Comparison of ENCODE assay signal across 8 mouse cellular contexts in genomic region chr2:25185625-25186574, GRCm38 (mm10). TPM values are rescaled to one million over a fixed set of nuclear protein-coding genes. Genes with fewer than 3 reads are reported as not detected.
DNase-seq lines count a peak whose midpoint lies in the region; ATAC-seq and TF ChIP-seq lines count a peak whose summit lies in the region.

No protein-coding gene starts in this region.

- no peak for DNase-seq in layer of hippocampus, adult 2 months (ENCODE audit: low spot score in 2 of 2)
- DNase-seq in layer of hippocampus, postnatal 36 days: no peak
- DNase-seq in T-cell, adult 2 months (ENCODE audit: low spot score): peak; percentile 44
- peak; percentile 77 for DNase-seq in hindbrain, postnatal 0 days (ENCODE audit: low spot score)
- peak; percentile 62 for DNase-seq in lung, adult 2 months

- no peaks in the 10 kb centered on the region for H3K9me3 ChIP-seq in forebrain, embryonic 13.5 days (replicated peaks)
- H3K9me3 ChIP-seq in hindbrain, postnatal 0 days (ENCODE audit: low read length): no peaks in the 10 kb centered on the region
- no peaks in the 10 kb centered on the region for H3K9me3 ChIP-seq in neural tube, embryonic 15.5 days (replicated peaks)

- peak; percentile 81 for ATAC-seq in forebrain, embryonic 13.5 days
- peak; percentile 74 for ATAC-seq in hindbrain, postnatal 0 days
- peak; percentile 76 for ATAC-seq in neural tube, embryonic 15.5 days (ENCODE audit: low FRiP score)
- no peak for ATAC-seq in erythroid progenitor cell, adult 5-6 weeks (replicated peaks; ENCODE audit: low FRiP score, poor library complexity, severe bottlenecking)

- peak overlapping the region; percentile 76 for H3K27ac ChIP-seq in layer of hippocampus, adult 2 months
- H3K27ac ChIP-seq in forebrain, embryonic 13.5 days: peak overlapping the region; percentile 97
- H3K27ac ChIP-seq in hindbrain, postnatal 0 days: peak overlapping the region; percentile 80
- peak overlapping the region; percentile 84 for H3K27ac ChIP-seq in neural tube, embryonic 15.5 days (replicated peaks)

- TF ChIP-seq CTCF in layer of hippocampus, adult 2 months (conservative IDR thresholded peaks at IDR 0.05): peak; percentile 72
- TF ChIP-seq CTCF in hindbrain, postnatal 0 days (IDR thresholded peaks at IDR 0.05; ENCODE audit: low read depth): peak; percentile 92
- TF ChIP-seq CTCF in lung, adult 2 months (IDR thresholded peaks at IDR 0.05; ENCODE audit: insufficient read depth, low read length): peak; percentile 39; the same call in 1 of the 2 replicates

- peaks cover 8% of the 10 kb centered on the region; the same call in 1 of the 2 replicates for H3K36me3 ChIP-seq in forebrain, embryonic 13.5 days (ENCODE audit: poor library complexity, severe bottlenecking)
- H3K36me3 ChIP-seq in hindbrain, postnatal 0 days (ENCODE audit: insufficient read depth, low read length): no peaks in the 10 kb centered on the region
- H3K36me3 ChIP-seq in neural tube, embryonic 15.5 days: no peaks in the 10 kb centered on the region

- H3K4me3 ChIP-seq in layer of hippocampus, adult 2 months: peak overlapping the region; percentile 47
- peak overlapping the region; percentile 50 for H3K4me3 ChIP-seq in forebrain, embryonic 13.5 days
- H3K4me3 ChIP-seq in hindbrain, postnatal 0 days (ENCODE audit: low read length): peak overlapping the region; percentile 42
- peak overlapping the region; percentile 6 for H3K4me3 ChIP-seq in lung, adult 2 months (replicated peaks; ENCODE audit: extremely low read depth, low read depth, low read length)
- peak overlapping the region; percentile 45 for H3K4me3 ChIP-seq in neural tube, embryonic 15.5 days (replicated peaks)

- TF ChIP-seq POLR2A in lung, adult 2 months (IDR thresholded peaks at IDR 0.05; ENCODE audit: borderline replicate concordance, extremely low read depth, low read depth, low read length): no peak

- H3K4me1 ChIP-seq in forebrain, embryonic 13.5 days: peaks cover 51% of the 10 kb centered on the region
- peaks cover 11% of the 10 kb centered on the region for H3K4me1 ChIP-seq in hindbrain, postnatal 0 days (ENCODE audit: insufficient read depth, low read length)
- no peaks in the 10 kb centered on the region for H3K4me1 ChIP-seq in lung, adult 2 months (ENCODE audit: control insufficient read depth, insufficient read depth, low read length)
- H3K4me1 ChIP-seq in neural tube, embryonic 15.5 days: peaks cover 51% of the 10 kb centered on the region

- under 1% methylated on average over 64 of the region's 64 CpGs for WGBS in forebrain, embryonic 13.5 days
- WGBS in hindbrain, postnatal 0 days: under 1% methylated on average over 62 of the region's 64 CpGs
- 3% methylated on average over 64 of the region's 64 CpGs for WGBS in lung, adult 2 months
- WGBS in neural tube, embryonic 15.5 days: under 1% methylated on average over 61 of the region's 64 CpGs

- peak overlapping the region; percentile 84 for H3K4me2 ChIP-seq in forebrain, embryonic 13.5 days
- H3K4me2 ChIP-seq in hindbrain, postnatal 0 days (ENCODE audit: low read depth, low read length): peak overlapping the region; percentile 76
- H3K4me2 ChIP-seq in neural tube, embryonic 15.5 days: peak overlapping the region; percentile 82

- H3K9ac ChIP-seq in forebrain, embryonic 13.5 days: peak overlapping the region; percentile 86
- peak overlapping the region; percentile 59 for H3K9ac ChIP-seq in hindbrain, postnatal 0 days (replicated peaks; ENCODE audit: low read length)
- peak overlapping the region; percentile 60 for H3K9ac ChIP-seq in neural tube, embryonic 15.5 days (replicated peaks)

- H3K27me3 ChIP-seq in forebrain, embryonic 13.5 days: no peaks in the 10 kb centered on the region
- H3K27me3 ChIP-seq in hindbrain, postnatal 0 days (ENCODE audit: insufficient read depth, low read length): no peaks in the 10 kb centered on the region
- no peaks in the 10 kb centered on the region for H3K27me3 ChIP-seq in neural tube, embryonic 15.5 days (replicated peaks)

RNA-seq across cellular contexts. Expression of gene Nrarp, which starts 5.3 kb away (rescaled TPM):
- total RNA-seq in layer of hippocampus, adult 2 months (2021): 10 to 100 TPM; 21.3 to 21.9 TPM
- 10 to 100 TPM; 21.3 to 21.5 TPM for total RNA-seq in layer of hippocampus, postnatal 36 days (2021)
- polyA plus RNA-seq in forebrain, embryonic 13.5 days (2015; fragmentation: Nextera tagmentation; extraction: Ambion mirVana): 29.2 and 30.8 TPM in 2 replicates
- total RNA-seq in hindbrain, postnatal 0 days (2014; rRNA removed): 50.8 and 58.0 TPM in 2 replicates
- polyA plus RNA-seq in hindbrain, postnatal 0 days (2015; fragmentation: Nextera tagmentation; extraction: Ambion mirVana): 14.2 and 14.7 TPM in 2 replicates
- polyA plus RNA-seq in lung, adult 2 months (2012; rRNA removed): 46.0 and 69.2 TPM in 2 replicates
- 15.0 and 16.8 TPM in 2 replicates for polyA plus RNA-seq in neural tube, embryonic 15.5 days (2015; fragmentation: Nextera tagmentation; extraction: Ambion mirVana)
- 0.42 TPM in 1 of 2 replicates, not detected in the other for total RNA-seq in erythroid progenitor cell, adult 5-6 weeks (2015; ENCODE audit: low replicate concordance)
- total RNA-seq in erythroid progenitor cell, adult 5-6 weeks (2017; ENCODE audit: low replicate concordance): 0.64 and 3.0 TPM in 2 replicates

RNA-seq across cellular contexts. Expression of gene Tor4a, which starts 10.8 kb away (rescaled TPM):
- 1 to 10 TPM; 2.2 to 3.0 TPM for total RNA-seq in layer of hippocampus, adult 2 months (2021)
- total RNA-seq in layer of hippocampus, postnatal 36 days (2021): 1 to 10 TPM; 1.3 to 1.8 TPM
- 0.66 and 0.78 TPM in 2 replicates for polyA plus RNA-seq in forebrain, embryonic 13.5 days (2015; fragmentation: Nextera tagmentation; extraction: Ambion mirVana)
- total RNA-seq in hindbrain, postnatal 0 days (2014; rRNA removed): 4.0 and 4.7 TPM in 2 replicates
- 1.2 and 1.9 TPM in 2 replicates for polyA plus RNA-seq in hindbrain, postnatal 0 days (2015; fragmentation: Nextera tagmentation; extraction: Ambion mirVana)
- 52.8 and 54.9 TPM in 2 replicates for polyA plus RNA-seq in lung, adult 2 months (2012; rRNA removed)
- polyA plus RNA-seq in neural tube, embryonic 15.5 days (2015; fragmentation: Nextera tagmentation; extraction: Ambion mirVana): 1.6 and 5.9 TPM in 2 replicates
- 2.9 and 5.4 TPM in 2 replicates for total RNA-seq in erythroid progenitor cell, adult 5-6 weeks (2015; ENCODE audit: low replicate concordance)
- total RNA-seq in erythroid progenitor cell, adult 5-6 weeks (2017; ENCODE audit: low replicate concordance): 0.30 and 2.2 TPM in 2 replicates

RNA-seq across cellular contexts. Expression of gene Nelfb, which starts 25.4 kb away (rescaled TPM):
- total RNA-seq in layer of hippocampus, adult 2 months (2021): 10 to 100 TPM; 57.0 to 58.5 TPM
- total RNA-seq in layer of hippocampus, postnatal 36 days (2021): 10 to 100 TPM; 55.1 to 58.1 TPM
- polyA plus RNA-seq in forebrain, embryonic 13.5 days (2015; fragmentation: Nextera tagmentation; extraction: Ambion mirVana): 95.4 and 104 TPM in 2 replicates
- 90.3 and 117 TPM in 2 replicates for total RNA-seq in hindbrain, postnatal 0 days (2014; rRNA removed)
- polyA plus RNA-seq in hindbrain, postnatal 0 days (2015; fragmentation: Nextera tagmentation; extraction: Ambion mirVana): 82.0 and 82.8 TPM in 2 replicates
- 58.0 and 94.5 TPM in 2 replicates for polyA plus RNA-seq in lung, adult 2 months (2012; rRNA removed)
- polyA plus RNA-seq in neural tube, embryonic 15.5 days (2015; fragmentation: Nextera tagmentation; extraction: Ambion mirVana): 101 and 105 TPM in 2 replicates
- 13.0 and 34.4 TPM in 2 replicates for total RNA-seq in erythroid progenitor cell, adult 5-6 weeks (2015; ENCODE audit: low replicate concordance)
- 15.2 and 29.9 TPM in 2 replicates for total RNA-seq in erythroid progenitor cell, adult 5-6 weeks (2017; ENCODE audit: low replicate concordance)

RNA-seq across cellular contexts. Expression of gene Stpg3, which starts 28.5 kb away (rescaled TPM):
- under 1 TPM in 1 of 2 experiments, not detected in 1; 0.33 TPM for total RNA-seq in layer of hippocampus, adult 2 months (2021)
- not detected for total RNA-seq in layer of hippocampus, postnatal 36 days (2021)
- polyA plus RNA-seq in forebrain, embryonic 13.5 days (2015; fragmentation: Nextera tagmentation; extraction: Ambion mirVana): not detected in 2 replicates
- not detected in 2 replicates for total RNA-seq in hindbrain, postnatal 0 days (2014; rRNA removed)
- polyA plus RNA-seq in hindbrain, postnatal 0 days (2015; fragmentation: Nextera tagmentation; extraction: Ambion mirVana): not detected in 2 replicates
- not detected in 2 replicates for polyA plus RNA-seq in lung, adult 2 months (2012; rRNA removed)
- not detected in 2 replicates for polyA plus RNA-seq in neural tube, embryonic 15.5 days (2015; fragmentation: Nextera tagmentation; extraction: Ambion mirVana)
- total RNA-seq in erythroid progenitor cell, adult 5-6 weeks (2015; ENCODE audit: low replicate concordance): not detected in 2 replicates
- total RNA-seq in erythroid progenitor cell, adult 5-6 weeks (2017; ENCODE audit: low replicate concordance): not detected in 2 replicates

RNA-seq across cellular contexts. Expression of gene Fam166a, which starts 32.6 kb away (rescaled TPM):
- total RNA-seq in layer of hippocampus, adult 2 months (2021): not detected
- total RNA-seq in layer of hippocampus, postnatal 36 days (2021): not detected
- 0.21 TPM in 1 of 2 replicates, not detected in the other for polyA plus RNA-seq in forebrain, embryonic 13.5 days (2015; fragmentation: Nextera tagmentation; extraction: Ambion mirVana)
- total RNA-seq in hindbrain, postnatal 0 days (2014; rRNA removed): not detected in 2 replicates
- 0.42 TPM in 1 of 2 replicates, not detected in the other for polyA plus RNA-seq in hindbrain, postnatal 0 days (2015; fragmentation: Nextera tagmentation; extraction: Ambion mirVana)
- 0.17 TPM in 1 of 2 replicates, not detected in the other for polyA plus RNA-seq in lung, adult 2 months (2012; rRNA removed)
- polyA plus RNA-seq in neural tube, embryonic 15.5 days (2015; fragmentation: Nextera tagmentation; extraction: Ambion mirVana): not detected in 2 replicates
- not detected in 2 replicates for total RNA-seq in erythroid progenitor cell, adult 5-6 weeks (2015; ENCODE audit: low replicate concordance)
- total RNA-seq in erythroid progenitor cell, adult 5-6 weeks (2017; ENCODE audit: low replicate concordance): not detected in 2 replicates

Comparison
In these comparisons a context has a peak if more than half of its experiments do, and no peak if none do; other contexts are left out.
1. DNase-seq: peak in T-cell, adult 2 months (single experiment), hindbrain, postnatal 0 days (single experiment) and lung, adult 2 months (single experiment); none in layer of hippocampus, adult 2 months (0 of 2) and layer of hippocampus, postnatal 36 days (0 of 2).
2. CTCF ChIP-seq: peak in every context shown above with its lines; median percentile 92 in hindbrain, postnatal 0 days; 72 in layer of hippocampus, adult 2 months; 39 in lung, adult 2 months.
3. RNA of gene Nrarp, which starts 5.3 kb away (total RNA-seq): 50.8 to 58.0 TPM in hindbrain, postnatal 0 days, 21.3 to 21.9 TPM in layer of hippocampus, adult 2 months and 21.3 to 21.5 TPM in layer of hippocampus, postnatal 36 days; 0.42 to 3.0 TPM in erythroid progenitor cell, adult 5-6 weeks; every median in the first group is over 4 times any median in the second.
4. Peak in every context shown above with its lines, with median percentiles within 50 percentile points of each other: H3K27ac ChIP-seq, H3K4me3 ChIP-seq, H3K4me2 ChIP-seq and H3K9ac ChIP-seq.